Mouse (Mus musculus) heart, postnatal 0 days (tissue): ENCODE results near the gene Gnao1. TPM values are rescaled to one million over a fixed set of nuclear protein-coding genes. Genes with fewer than 3 reads are reported as not detected.

ENCODE experiments used
- ATAC-seq: fragments of 200-750 bp; cut with Nextera tagmentation; 2 replicates; pipeline ENCODE4 v1.8.0; 2017; ENCODE audit warnings: low read depth, moderate number of reproducible peaks, moderate library complexity; ENCODE audit not compliant: insufficient read depth
- DNase-seq: peaks from one replicate; pipeline ENCODE4 v3.0.0-alpha.2; 2016; ENCODE audit warnings: low spot score
- H3K27ac ChIP-seq: fragments of 300-500 bp; sonication (generic); 2 replicates; pipeline ENCODE4 v1.5.1; 2014; ENCODE audit warnings: low read depth, mild to moderate bottlenecking
- H3K27me3 ChIP-seq: fragments of 300-500 bp; sonication (generic); 2 replicates; pipeline ENCODE4 v1.6.1; 2014; ENCODE audit warnings: low read length, mixed read lengths; ENCODE audit not compliant: control insufficient read depth, insufficient read depth
- H3K36me3 ChIP-seq: fragments of 300-500 bp; sonication (generic); replicated peaks from 2 replicates; pipeline ENCODE4 v1.6.1; 2014; ENCODE audit warnings: low read length, mixed read lengths; ENCODE audit not compliant: control insufficient read depth, insufficient read depth
- H3K4me1 ChIP-seq: fragments of 300-500 bp; sonication (generic); 2 replicates; pipeline ENCODE4 v1.6.1; 2014; ENCODE audit warnings: antibody characterized with exemption; ENCODE audit not compliant: control insufficient read depth, insufficient read depth
- H3K4me2 ChIP-seq: fragments of 300-500 bp; sonication (generic); 2 replicates; pipeline ENCODE4 v1.6.1; 2014; ENCODE audit warnings: low read depth, mild to moderate bottlenecking, low read length, moderate library complexity
- H3K4me3 ChIP-seq: fragments of 300-500 bp; sonication (generic); 2 replicates; pipeline ENCODE4 v1.5.1; 2014; ENCODE audit warnings: low read depth, low read length
- H3K9ac ChIP-seq: fragments of 300-500 bp; sonication (generic); replicated peaks from 2 replicates; pipeline ENCODE4 v1.6.1; 2014; ENCODE audit warnings: low read depth, low read length, mixed read lengths
- H3K9me3 ChIP-seq: fragments of 300-500 bp; sonication (generic); replicated peaks from 2 replicates; pipeline ENCODE4 v1.6.1; 2016; ENCODE audit warnings: low read length; ENCODE audit not compliant: control insufficient read depth
- CTCF ChIP-seq: IDR thresholded peaks from 2 replicates; pipeline ENCODE4 v1.5.1; 2016; ENCODE audit warnings: antibody characterized with exemption, control low read depth, low read depth
- EP300 ChIP-seq: IDR thresholded peaks from 2 replicates; pipeline ENCODE4 v1.6.1; 2016; ENCODE audit warnings: antibody characterized with exemption, low read depth
- WGBS: fragments of 180-500 bp; shearing (Covaris S2); extraction: QIAGEN DNeasy Blood & Tissue Kit; methylation state at CpG from one replicate; pipeline ENCODE4 v1.1.7; 2014; 5-methylcytosine and 5-hydroxymethylcytosine counted together
- polyA plus RNA-seq: library from polyadenylated mRNA; unstranded; fragments of >200 nt; fragmentation: Nextera tagmentation; extraction: Ambion mirVana; gene quantifications from 2 replicates; pipeline ENCODE4 v1.2.1, GENCODE M21; 2015
- total RNA-seq: library from RNA; depleted of rRNA; stranded (reverse); fragments of >200 nt; gene quantifications from 2 replicates; pipeline ENCODE4 v1.2.3, GENCODE M21; 2014; ENCODE audit warnings: low replicate concordance

The Gnao1 gene
- total and polyA plus RNA-seq, 2 experiments from 2014 or later, result 5.9 to 10.7 TPM

DNA sequence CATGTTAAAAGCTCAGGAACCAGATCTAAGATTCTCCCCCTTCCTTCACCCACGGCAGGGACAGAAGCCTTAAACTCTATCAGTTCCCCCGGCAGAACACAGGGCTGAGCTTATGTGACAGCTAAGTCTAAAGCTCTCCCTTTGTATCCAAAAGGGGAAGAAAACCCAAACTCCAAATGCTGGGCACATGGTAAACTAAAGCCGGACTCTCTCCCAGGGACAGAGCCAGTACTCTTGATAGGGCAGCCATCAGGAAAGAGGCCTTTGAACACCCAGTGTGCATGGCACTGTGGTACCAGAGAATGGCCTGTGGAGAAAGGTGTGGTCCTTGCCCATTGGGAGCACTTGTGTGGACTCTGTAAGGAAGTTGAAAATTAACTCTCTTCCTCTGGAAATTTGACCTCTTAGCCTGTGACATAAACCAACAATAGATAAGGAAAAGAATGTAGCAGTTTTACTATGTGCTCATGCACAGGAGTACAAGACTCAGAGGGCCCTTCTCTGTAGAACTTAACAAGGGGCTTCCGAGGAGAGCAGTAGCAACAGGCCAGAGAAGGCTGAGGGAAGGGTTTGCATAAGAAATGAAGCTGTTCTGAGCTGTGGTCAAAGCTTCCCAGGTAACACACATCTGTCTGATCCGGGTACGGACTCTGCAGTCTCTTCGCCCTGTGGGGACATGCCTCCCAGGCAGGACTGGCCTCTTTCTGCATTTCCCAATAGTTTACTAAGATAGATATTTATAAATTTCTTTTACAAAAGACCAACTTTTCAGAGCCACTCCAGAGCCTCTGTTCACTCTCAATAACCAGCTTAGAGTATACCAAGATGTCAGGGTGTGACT is 102.2 kb downstream of the Gnao1 start:
- Histone ChIP-seq H3K4me2 (no peak overlapping the region), H3K27me3 (no peaks in the 10 kb centered on the region), H3K4me3 (no peak overlapping the region), H3K9ac (no peak overlapping the region), H3K36me3 (no peaks in the 10 kb centered on the region), H3K9me3 (no peaks in the 10 kb centered on the region), H3K4me1 (peaks cover 27% of the 10 kb centered on the region), H3K27ac (no peak overlapping the region)
- 59% methylated on average over 7 of the region's 7 CpGs for WGBS
- DNase-seq (no peak), ATAC-seq (no peak)
- no peak for TF ChIP-seq CTCF
- TF ChIP-seq EP300, result no peak

GRCm38 (mm10) chr8:93917859-93918421 is 108.2 kb downstream of the Gnao1 start:
- peaks cover 15% of the 10 kb centered on the region for H3K4me1 ChIP-seq
- DNase-seq, result no peak
- H3K9me3 ChIP-seq, result no peaks in the 10 kb centered on the region
- H3K27me3 ChIP-seq, result no peaks in the 10 kb centered on the region
- no peak overlapping the region for H3K9ac ChIP-seq
- TF ChIP-seq EP300, result no peak
- 0 out of 2 replicates have a peak, but pooled peaks have one; percentile 14 for TF ChIP-seq CTCF
- no peak overlapping the region for H3K4me2 ChIP-seq
- peak overlapping the region; percentile 30; the same call in 1 of the 2 replicates for H3K27ac ChIP-seq
- ATAC-seq, result peak; percentile 47; the same call in 1 of the 2 replicates
- no peaks in the 10 kb centered on the region for H3K36me3 ChIP-seq
- no peak overlapping the region for H3K4me3 ChIP-seq
- 37% methylated on average over 13 of the region's 13 CpGs for WGBS

DNA sequence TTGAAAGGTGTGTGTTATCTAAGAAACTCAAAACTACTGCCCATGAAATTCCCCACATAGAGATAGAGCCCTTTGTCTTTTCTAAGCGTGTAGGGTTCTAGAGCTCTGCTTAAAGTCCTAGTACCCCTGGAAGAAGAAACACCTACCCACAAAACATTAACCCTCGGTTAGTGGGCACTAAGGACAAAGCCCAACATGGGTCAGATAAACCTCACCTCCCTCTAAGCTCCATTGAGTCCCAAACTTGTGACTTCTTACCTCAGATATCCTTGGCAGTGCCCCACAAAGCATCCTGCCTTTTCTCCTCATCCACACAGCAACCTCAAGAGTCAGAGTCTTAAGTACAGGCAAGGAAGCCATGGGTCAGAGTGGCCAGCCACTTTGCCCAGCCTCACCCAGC is 108.8 kb downstream of the Gnao1 start:
- ATAC-seq (no peak), DNase-seq (no peak)
- 85% methylated on average over 2 of the region's 2 CpGs for WGBS
- Histone ChIP-seq H3K9me3 (no peaks in the 10 kb centered on the region), H3K9ac (no peak overlapping the region), H3K4me1 (peaks cover 15% of the 10 kb centered on the region), H3K27ac (no peak overlapping the region), H3K4me2 (no peak overlapping the region), H3K36me3 (no peaks in the 10 kb centered on the region), H3K4me3 (no peak overlapping the region), H3K27me3 (no peaks in the 10 kb centered on the region)
- no peak for TF ChIP-seq EP300
- TF ChIP-seq CTCF, result no peak

GRCm38 (mm10) chr8:93919422-93919821 is 109.7 kb downstream of the Gnao1 start:
- ATAC-seq (no peak), DNase-seq (no peak)
- Histone ChIP-seq H3K27ac (no peak overlapping the region), H3K36me3 (no peaks in the 10 kb centered on the region), H3K27me3 (no peaks in the 10 kb centered on the region), H3K4me3 (no peak overlapping the region), H3K9ac (no peak overlapping the region), H3K4me1 (peaks cover 19% of the 10 kb centered on the region), H3K9me3 (no peaks in the 10 kb centered on the region), H3K4me2 (no peak overlapping the region)
- 64% methylated on average over 3 of the region's 3 CpGs for WGBS
- TF ChIP-seq EP300, result no peak

- DNase-seq (no peak), ATAC-seq (no peak)
- no peak overlapping the region for H3K4me3 ChIP-seq
- no peaks in the 10 kb centered on the region for H3K27me3 ChIP-seq
- H3K27ac ChIP-seq, result no peak overlapping the region
- H3K4me1 ChIP-seq, result peaks cover 19% of the 10 kb centered on the region
- no peak overlapping the region for H3K4me2 ChIP-seq
- H3K36me3 ChIP-seq, result no peaks in the 10 kb centered on the region
- TF ChIP-seq EP300 (no peak), CTCF (no peak)
- H3K9ac ChIP-seq, result no peak overlapping the region
- H3K9me3 ChIP-seq, result no peaks in the 10 kb centered on the region
- WGBS, result 75% methylated on average over 12 of the region's 12 CpGs
Measured at GRCm38 (mm10) chr8:93919916-93920589, 110.3 kb downstream of the Gnao1 start.
